Mouse (Mus musculus): ENCODE results near the gene Ankef1. TPM values are rescaled to one million over a fixed set of nuclear protein-coding genes. Genes with fewer than 3 reads are reported as not detected.

The Ankef1 gene
- polyA plus RNA-seq, 1 experiment from 2014 or later, result 0.09 TPM

GRCm38 (mm10) chr2:136485815-136486619, 15.7 kb upstream of the Ankef1 start:
- ATAC-seq (ENCODE audit: insufficient number of reproducible peaks, insufficient read depth, low FRiP score, low read depth), result no peak
- no peaks in the 10 kb centered on the region; a peak in 1 of 4 replicates for H3K4me1 ChIP-seq (ENCODE audit: control insufficient read depth in 2 of 2, insufficient read depth in 2 of 2, low read length in 2 of 2)
- peak overlapping the region in 1 of 2 experiments; percentile 19; a peak in 1 of 4 replicates for H3K4me3 ChIP-seq (ENCODE audit: control insufficient read depth in 1 of 2, insufficient read depth in 1 of 2, low read depth in 1 of 2, low read length in 2 of 2)
- no peaks in the 10 kb centered on the region for H3K36me3 ChIP-seq (ENCODE audit: control insufficient read depth, insufficient read depth, low read length)
- no peaks in the 10 kb centered on the region for H3K27me3 ChIP-seq (ENCODE audit: control insufficient read depth, insufficient read depth, low read length)
- no peak overlapping the region for H3K27ac ChIP-seq (replicated peaks in 1 of 2; ENCODE audit: control insufficient read depth in 1 of 2, insufficient read depth in 1 of 2, low read depth in 2 of 2, low read length in 2 of 2)
- peak overlapping the region; percentile 48 for H3K4me2 ChIP-seq (ENCODE audit: low read length)
- 18% methylated on average over 6 of the region's 6 CpGs for WGBS
- peak overlapping the region; percentile 41; the same call in 1 of the 2 replicates for H3K9ac ChIP-seq (ENCODE audit: low read length)
- H3K9me3 ChIP-seq (ENCODE audit: control insufficient read depth, low read length), result no peaks in the 10 kb centered on the region

- WGBS, result 78% methylated on average over 5 of the region's 5 CpGs
- no peaks in the 10 kb centered on the region; a peak in 1 of 4 replicates for H3K4me1 ChIP-seq (ENCODE audit: control insufficient read depth in 2 of 2, insufficient read depth in 2 of 2, low read length in 2 of 2)
- ATAC-seq (ENCODE audit: insufficient number of reproducible peaks, insufficient read depth, low FRiP score, low read depth), result no peak
- no peak overlapping the region for H3K9ac ChIP-seq (ENCODE audit: low read length)
- H3K4me2 ChIP-seq (ENCODE audit: low read length), result no peak overlapping the region
- no peaks in the 10 kb centered on the region for H3K27me3 ChIP-seq (ENCODE audit: control insufficient read depth, insufficient read depth, low read length)
- no peak overlapping the region for H3K4me3 ChIP-seq (ENCODE audit: control insufficient read depth in 1 of 2, insufficient read depth in 1 of 2, low read depth in 1 of 2, low read length in 2 of 2)
- H3K27ac ChIP-seq (replicated peaks in 1 of 2; ENCODE audit: control insufficient read depth in 1 of 2, insufficient read depth in 1 of 2, low read depth in 2 of 2, low read length in 2 of 2), result no peak overlapping the region
- H3K36me3 ChIP-seq (ENCODE audit: control insufficient read depth, insufficient read depth, low read length), result no peaks in the 10 kb centered on the region
- no peaks in the 10 kb centered on the region for H3K9me3 ChIP-seq (ENCODE audit: control insufficient read depth, low read length)
Observed at GRCm38 (mm10) chr2:136486986-136487385, 14.7 kb upstream of the Ankef1 start.

GRCm38 (mm10) chr2:136511073-136511472, 9.4 kb downstream of the Ankef1 start:
- Histone ChIP-seq H3K4me1 (ENCODE audit: control insufficient read depth in 2 of 2, insufficient read depth in 2 of 2, low read length in 2 of 2) (no peaks in the 10 kb centered on the region), H3K4me2 (ENCODE audit: low read length) (no peak overlapping the region), H3K9ac (ENCODE audit: low read length) (no peak overlapping the region), H3K27ac (replicated peaks in 1 of 2; ENCODE audit: control insufficient read depth in 1 of 2, insufficient read depth in 1 of 2, low read depth in 2 of 2, low read length in 2 of 2) (no peak overlapping the region), H3K36me3 (ENCODE audit: control insufficient read depth, insufficient read depth, low read length) (no peaks in the 10 kb centered on the region), H3K4me3 (ENCODE audit: control insufficient read depth in 1 of 2, insufficient read depth in 1 of 2, low read depth in 1 of 2, low read length in 2 of 2) (no peak overlapping the region), H3K27me3 (ENCODE audit: control insufficient read depth, insufficient read depth, low read length) (no peaks in the 10 kb centered on the region), H3K9me3 (ENCODE audit: control insufficient read depth, low read length) (no peaks in the 10 kb centered on the region)
- no peak for ATAC-seq (ENCODE audit: insufficient number of reproducible peaks, insufficient read depth, low FRiP score, low read depth)
- 47% methylated on average over 5 of the region's 5 CpGs for WGBS

- no peaks in the 10 kb centered on the region for H3K27me3 ChIP-seq (ENCODE audit: control insufficient read depth, insufficient read depth, low read length)
- no peaks in the 10 kb centered on the region for H3K9me3 ChIP-seq (ENCODE audit: control insufficient read depth, low read length)
- no peak overlapping the region for H3K4me2 ChIP-seq (ENCODE audit: low read length)
- H3K4me1 ChIP-seq (ENCODE audit: control insufficient read depth in 2 of 2, insufficient read depth in 2 of 2, low read length in 2 of 2), result no peaks in the 10 kb centered on the region
- ATAC-seq (ENCODE audit: insufficient number of reproducible peaks, insufficient read depth, low FRiP score, low read depth), result no peak
- H3K27ac ChIP-seq (replicated peaks in 1 of 2; ENCODE audit: control insufficient read depth in 1 of 2, insufficient read depth in 1 of 2, low read depth in 2 of 2, low read length in 2 of 2), result no peak overlapping the region
- no peaks in the 10 kb centered on the region for H3K36me3 ChIP-seq (ENCODE audit: control insufficient read depth, insufficient read depth, low read length)
- H3K9ac ChIP-seq (ENCODE audit: low read length), result no peak overlapping the region
- H3K4me3 ChIP-seq (ENCODE audit: control insufficient read depth in 1 of 2, insufficient read depth in 1 of 2, low read depth in 1 of 2, low read length in 2 of 2), result no peak overlapping the region
- WGBS, result 72% methylated on average over 4 of the region's 4 CpGs
Observed at GRCm38 (mm10) chr2:136511756-136512155, 10.0 kb downstream of the Ankef1 start.

DNA sequence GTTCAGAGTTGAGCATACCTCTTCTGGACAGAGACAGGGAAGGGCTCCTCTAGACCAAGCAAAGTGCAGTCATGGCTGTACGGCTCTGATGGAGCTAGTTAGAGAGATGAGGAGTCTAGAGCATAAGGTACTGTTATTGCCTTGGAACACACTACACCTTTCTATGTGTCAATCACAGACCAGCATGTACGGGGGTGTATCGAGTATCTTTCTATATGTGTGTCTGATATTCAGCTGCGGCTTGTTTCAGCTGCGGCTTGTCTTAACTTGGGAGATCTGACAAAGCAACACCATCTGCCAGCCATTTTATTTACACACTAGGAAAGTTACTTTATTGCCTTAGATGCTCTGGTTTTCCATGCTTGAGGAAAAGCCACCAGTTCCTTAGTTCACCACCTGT, 11.1 kb downstream of the Ankef1 start:
- no peaks in the 10 kb centered on the region for H3K36me3 ChIP-seq (ENCODE audit: control insufficient read depth, insufficient read depth, low read length)
- no peaks in the 10 kb centered on the region for H3K27me3 ChIP-seq (ENCODE audit: control insufficient read depth, insufficient read depth, low read length)
- H3K4me2 ChIP-seq (ENCODE audit: low read length), result no peak overlapping the region
- no peak for ATAC-seq (ENCODE audit: insufficient number of reproducible peaks, insufficient read depth, low FRiP score, low read depth)
- no peak overlapping the region for H3K27ac ChIP-seq (replicated peaks in 1 of 2; ENCODE audit: control insufficient read depth in 1 of 2, insufficient read depth in 1 of 2, low read depth in 2 of 2, low read length in 2 of 2)
- H3K9me3 ChIP-seq (ENCODE audit: control insufficient read depth, low read length), result no peaks in the 10 kb centered on the region
- H3K4me1 ChIP-seq (ENCODE audit: control insufficient read depth in 2 of 2, insufficient read depth in 2 of 2, low read length in 2 of 2), result no peaks in the 10 kb centered on the region
- 96% methylated on average over 5 of the region's 5 CpGs for WGBS
- H3K4me3 ChIP-seq (ENCODE audit: control insufficient read depth in 1 of 2, insufficient read depth in 1 of 2, low read depth in 1 of 2, low read length in 2 of 2), result no peak overlapping the region
- no peak overlapping the region for H3K9ac ChIP-seq (ENCODE audit: low read length)

DNA sequence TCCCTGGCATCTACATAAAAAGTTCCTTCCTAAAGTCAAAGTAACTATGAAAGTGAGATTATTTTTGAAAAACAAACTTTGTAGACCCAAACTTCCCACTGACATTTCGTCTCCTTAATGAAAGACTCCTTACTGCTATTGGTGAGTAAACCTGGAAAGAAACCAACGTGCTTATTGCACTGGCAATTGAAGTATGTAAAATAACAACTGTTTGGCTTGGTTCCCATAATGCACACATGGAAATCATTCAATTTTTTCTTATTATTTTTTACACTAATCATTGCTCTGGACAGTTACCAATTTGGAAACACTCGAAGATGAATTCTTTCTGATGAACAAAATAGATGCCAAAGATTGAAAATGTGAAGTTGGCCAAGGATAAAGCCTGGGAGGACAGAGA, 12.1 kb downstream of the Ankef1 start:
- no peak overlapping the region for H3K9ac ChIP-seq (ENCODE audit: low read length)
- ATAC-seq (ENCODE audit: insufficient number of reproducible peaks, insufficient read depth, low FRiP score, low read depth), result no peak
- H3K4me2 ChIP-seq (ENCODE audit: low read length), result no peak overlapping the region
- no peaks in the 10 kb centered on the region for H3K36me3 ChIP-seq (ENCODE audit: control insufficient read depth, insufficient read depth, low read length)
- H3K4me3 ChIP-seq (ENCODE audit: control insufficient read depth in 1 of 2, insufficient read depth in 1 of 2, low read depth in 1 of 2, low read length in 2 of 2), result no peak overlapping the region
- no peaks in the 10 kb centered on the region for H3K27me3 ChIP-seq (ENCODE audit: control insufficient read depth, insufficient read depth, low read length)
- 56% methylated on average over 3 of the region's 3 CpGs for WGBS
- H3K9me3 ChIP-seq (ENCODE audit: control insufficient read depth, low read length), result no peaks in the 10 kb centered on the region
- H3K27ac ChIP-seq (replicated peaks in 1 of 2; ENCODE audit: control insufficient read depth in 1 of 2, insufficient read depth in 1 of 2, low read depth in 2 of 2, low read length in 2 of 2), result no peak overlapping the region
- H3K4me1 ChIP-seq (ENCODE audit: control insufficient read depth in 2 of 2, insufficient read depth in 2 of 2, low read length in 2 of 2), result no peaks in the 10 kb centered on the region

GRCm38 (mm10) chr2:136515501-136515900, 13.8 kb downstream of the Ankef1 start:
- ATAC-seq (ENCODE audit: insufficient number of reproducible peaks, insufficient read depth, low FRiP score, low read depth), result no peak
- H3K4me3 ChIP-seq (ENCODE audit: control insufficient read depth in 1 of 2, insufficient read depth in 1 of 2, low read depth in 1 of 2, low read length in 2 of 2), result no peak overlapping the region
- H3K4me2 ChIP-seq (ENCODE audit: low read length), result no peak overlapping the region
- H3K27ac ChIP-seq (replicated peaks in 1 of 2; ENCODE audit: control insufficient read depth in 1 of 2, insufficient read depth in 1 of 2, low read depth in 2 of 2, low read length in 2 of 2), result no peak overlapping the region
- no peak overlapping the region for H3K9ac ChIP-seq (ENCODE audit: low read length)
- WGBS, result 89% methylated on average over 2 of the region's 2 CpGs
- no peaks in the 10 kb centered on the region for H3K36me3 ChIP-seq (ENCODE audit: control insufficient read depth, insufficient read depth, low read length)
- no peaks in the 10 kb centered on the region for H3K4me1 ChIP-seq (ENCODE audit: control insufficient read depth in 2 of 2, insufficient read depth in 2 of 2, low read length in 2 of 2)
- no peaks in the 10 kb centered on the region for H3K27me3 ChIP-seq (ENCODE audit: control insufficient read depth, insufficient read depth, low read length)
- no peaks in the 10 kb centered on the region for H3K9me3 ChIP-seq (ENCODE audit: control insufficient read depth, low read length)

DNA sequence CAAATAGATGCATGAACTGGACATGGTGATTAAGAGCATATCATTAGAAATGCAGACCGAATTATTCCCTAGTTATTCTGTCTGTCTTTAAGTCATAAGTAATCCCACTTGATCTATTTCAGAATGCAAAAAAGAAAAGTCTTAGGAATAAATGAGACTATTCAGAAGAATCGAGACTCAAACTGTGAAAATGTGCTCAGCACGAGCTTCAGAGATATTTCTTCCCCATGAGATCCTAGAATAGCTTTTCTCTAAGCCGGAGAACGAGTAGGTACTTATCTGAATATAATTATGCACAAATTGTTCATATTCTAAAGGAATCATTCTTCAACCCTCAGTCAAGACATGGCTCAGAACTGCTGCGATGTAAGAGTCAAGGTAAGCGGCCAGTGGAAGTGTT, 27.2 kb downstream of the Ankef1 start:
- no peak overlapping the region for H3K27ac ChIP-seq (replicated peaks in 1 of 2; ENCODE audit: control insufficient read depth in 1 of 2, insufficient read depth in 1 of 2, low read depth in 2 of 2, low read length in 2 of 2)
- ATAC-seq (ENCODE audit: insufficient number of reproducible peaks, insufficient read depth, low FRiP score, low read depth), result no peak
- no peaks in the 10 kb centered on the region for H3K9me3 ChIP-seq (ENCODE audit: control insufficient read depth, low read length)
- H3K27me3 ChIP-seq (ENCODE audit: control insufficient read depth, insufficient read depth, low read length), result no peaks in the 10 kb centered on the region
- WGBS, result 77% methylated on average over 7 of the region's 7 CpGs
- no peaks in the 10 kb centered on the region for H3K36me3 ChIP-seq (ENCODE audit: control insufficient read depth, insufficient read depth, low read length)
- no peak overlapping the region for H3K4me2 ChIP-seq (ENCODE audit: low read length)
- no peak overlapping the region for H3K9ac ChIP-seq (ENCODE audit: low read length)
- no peaks in the 10 kb centered on the region for H3K4me1 ChIP-seq (ENCODE audit: control insufficient read depth in 2 of 2, insufficient read depth in 2 of 2, low read length in 2 of 2)
- H3K4me3 ChIP-seq (ENCODE audit: control insufficient read depth in 1 of 2, insufficient read depth in 1 of 2, low read depth in 1 of 2, low read length in 2 of 2), result no peak overlapping the region
